Mouse (Mus musculus) thymus, postnatal 4 days (tissue): ENCODE data around the gene Slc9a3.

Source experiments
- DNase-seq: peaks from one replicate; pipeline ENCODE4 v3.0.0; 2021

The Slc9a3 gene

GRCm38 (mm10) chr13:74121141-74121602, at the start of gene Slc9a3:
Gene Slc9a3, plus strand, starts transcription at chr13:74121457.
- DNase-seq = peak; percentile 10

GRCm38 (mm10) chr13:74071714-74072113, 49.5 kb upstream of the Slc9a3 start:
- DNase-seq = no peak

GRCm38 (mm10) chr13:74073369-74073768, 47.9 kb upstream of the Slc9a3 start:
- DNase-seq = no peak

DNA sequence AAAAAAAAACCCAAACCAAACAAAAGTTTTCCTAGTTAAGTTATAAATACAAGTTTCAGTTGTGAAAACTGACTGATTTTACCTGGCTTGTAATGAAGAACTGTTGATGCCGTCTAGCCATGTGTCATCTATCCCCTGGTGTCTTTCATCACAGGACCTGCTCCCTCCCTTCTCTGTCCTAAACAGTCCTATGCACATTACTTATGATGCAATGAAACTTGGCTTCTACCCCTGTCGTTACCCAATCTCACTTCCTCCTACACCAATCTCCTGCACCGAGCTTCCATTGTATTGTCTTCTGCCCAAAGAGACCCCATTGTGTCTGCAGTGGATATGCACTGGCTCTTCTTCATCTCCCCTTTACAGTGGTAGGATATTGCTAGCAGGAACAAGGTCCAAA, 31.0 kb upstream of the Slc9a3 start:
- DNase-seq = no peak

DNA sequence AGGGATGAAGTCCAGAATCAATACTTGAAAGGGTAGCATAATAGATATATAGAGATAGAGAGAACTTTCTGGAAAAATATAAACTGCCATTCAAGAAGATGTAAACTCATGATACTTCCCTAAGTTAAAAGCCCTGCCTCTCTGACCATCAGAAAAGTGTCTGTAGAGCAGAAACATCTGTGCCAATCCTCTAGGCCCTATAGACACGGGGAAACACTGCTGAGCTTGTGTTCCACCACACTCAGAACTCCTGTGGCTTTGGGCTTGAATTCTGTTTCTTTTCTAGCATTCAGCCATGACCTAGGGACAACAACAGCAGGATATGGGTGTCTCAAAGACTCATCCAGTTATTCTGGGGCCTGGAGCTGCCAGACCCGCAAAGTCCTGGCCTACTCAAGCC, 25.3 kb upstream of the Slc9a3 start:
- no peak for DNase-seq

- DNase-seq = peak; percentile 78
Measured at GRCm38 (mm10) chr13:74096715-74097363, 24.4 kb upstream of the Slc9a3 start.

- no peak for DNase-seq
Measured at GRCm38 (mm10) chr13:74098913-74099312, 22.3 kb upstream of the Slc9a3 start.

- DNase-seq = no peak
Measured at GRCm38 (mm10) chr13:74102108-74102830, 19.0 kb upstream of the Slc9a3 start.

DNA sequence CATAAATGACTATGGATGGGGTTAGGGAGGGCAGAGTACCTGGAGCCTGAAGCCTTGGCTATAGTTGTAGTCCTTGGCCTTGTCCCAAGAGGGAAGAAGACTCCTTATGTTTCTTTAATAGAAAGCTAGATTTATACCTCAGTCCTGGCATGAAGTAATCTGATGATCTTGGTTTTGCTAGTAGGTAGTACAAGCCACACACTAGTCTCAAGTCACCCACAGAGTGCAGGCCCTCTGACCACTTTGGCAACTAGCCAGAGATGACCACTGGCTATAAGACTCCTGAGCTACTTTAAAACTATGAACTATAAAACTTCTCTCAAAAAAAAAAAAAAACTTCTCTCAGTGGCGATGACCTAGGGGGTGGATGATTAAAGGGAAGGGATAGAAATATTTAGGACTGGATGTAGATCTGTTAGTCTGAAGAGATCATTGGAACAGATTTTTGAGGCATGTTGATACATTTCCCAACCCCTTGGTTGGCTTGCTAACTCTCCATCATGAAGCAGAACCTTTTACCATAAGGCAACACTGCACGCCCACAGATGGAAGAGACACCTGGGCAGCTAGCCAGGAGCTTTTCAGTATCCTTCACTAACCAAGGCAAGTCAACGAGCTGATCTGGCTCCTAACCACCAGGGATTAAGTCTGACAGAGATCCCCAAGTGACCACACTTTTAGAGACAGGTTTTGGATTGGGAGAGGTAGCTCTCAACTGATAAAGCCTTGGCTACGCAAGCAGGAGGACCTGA, 18.2 kb upstream of the Slc9a3 start:
- DNase-seq = no peak

DNA sequence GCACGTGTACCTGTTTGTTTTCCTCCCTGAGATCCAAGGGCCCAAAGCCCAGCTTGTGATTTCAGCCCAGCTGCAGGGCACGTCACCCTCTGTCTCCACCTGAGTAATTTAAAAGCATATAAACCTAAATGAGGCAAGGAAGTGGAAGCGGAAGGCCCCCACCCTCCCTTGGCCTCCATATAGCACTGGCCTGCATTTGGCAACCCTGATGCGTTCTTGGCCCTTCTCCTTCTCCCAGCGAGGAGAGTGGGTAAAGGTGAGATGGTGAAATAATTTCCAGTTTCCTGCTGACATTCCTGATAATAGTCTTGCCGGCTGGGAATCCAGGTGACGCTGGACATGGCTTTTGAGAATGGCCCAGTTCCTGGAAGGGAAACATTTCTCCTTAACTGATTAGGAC, 16.8 kb upstream of the Slc9a3 start:
- DNase-seq = no peak

- no peak for DNase-seq
Measured at GRCm38 (mm10) chr13:74107410-74107809, 13.8 kb upstream of the Slc9a3 start.

GRCm38 (mm10) chr13:74112593-74112992, 8.7 kb upstream of the Slc9a3 start:
- DNase-seq = no peak

DNA sequence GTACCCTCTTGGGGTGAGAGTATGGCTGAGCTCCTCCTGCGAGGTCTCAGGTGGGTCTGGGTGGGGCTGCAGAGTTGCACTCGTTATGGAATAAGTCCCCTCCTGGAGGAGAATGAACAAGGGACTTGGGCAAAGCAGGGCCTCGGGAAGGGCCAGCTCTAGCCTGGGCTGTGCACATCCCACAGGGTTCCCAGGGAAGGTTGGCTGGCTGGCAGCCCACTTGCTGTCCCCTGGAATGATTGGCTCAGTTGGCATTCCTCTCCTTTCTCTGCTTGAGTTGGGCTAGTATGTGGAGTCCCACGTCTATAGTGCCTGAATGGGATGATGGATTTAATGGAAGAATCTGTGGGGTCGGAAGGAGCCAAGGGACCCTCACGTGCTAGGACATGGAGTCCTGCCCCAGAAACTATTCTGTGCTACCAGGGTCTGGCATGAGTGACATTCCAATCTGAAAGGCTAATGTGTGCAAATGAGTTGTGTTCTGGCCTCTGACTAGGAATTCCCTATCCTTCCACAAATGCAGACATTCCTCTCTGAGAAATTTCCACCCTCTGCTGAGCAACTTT, 7.5 kb upstream of the Slc9a3 start:
- no peak for DNase-seq

DNA sequence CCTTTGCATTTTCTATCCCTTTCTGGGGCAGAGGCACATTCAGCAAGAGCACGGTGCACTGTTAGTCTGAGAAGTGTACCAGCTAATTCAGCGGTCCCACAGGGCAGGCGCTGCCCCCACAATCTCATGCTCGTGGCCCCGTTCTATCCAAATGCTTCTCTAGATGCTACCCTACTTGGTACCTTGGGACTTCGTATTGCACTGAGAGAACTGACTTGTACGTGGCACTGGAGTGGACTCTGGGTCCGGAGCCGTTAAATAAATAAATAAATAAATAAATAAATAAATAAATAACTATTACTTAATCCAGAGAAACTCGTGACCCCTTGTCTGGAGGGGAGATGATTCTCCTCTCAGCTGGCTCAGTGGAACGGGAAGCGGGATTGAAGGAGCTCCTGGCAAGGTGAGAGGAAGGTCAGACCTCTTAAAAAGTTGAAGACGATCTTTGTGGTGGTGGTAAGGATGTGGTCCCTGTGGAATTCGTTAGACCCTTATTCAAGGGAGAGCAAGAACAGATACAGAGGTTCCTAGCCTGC, 606 bp downstream of the Slc9a3 start:
- no peak for DNase-seq

DNA sequence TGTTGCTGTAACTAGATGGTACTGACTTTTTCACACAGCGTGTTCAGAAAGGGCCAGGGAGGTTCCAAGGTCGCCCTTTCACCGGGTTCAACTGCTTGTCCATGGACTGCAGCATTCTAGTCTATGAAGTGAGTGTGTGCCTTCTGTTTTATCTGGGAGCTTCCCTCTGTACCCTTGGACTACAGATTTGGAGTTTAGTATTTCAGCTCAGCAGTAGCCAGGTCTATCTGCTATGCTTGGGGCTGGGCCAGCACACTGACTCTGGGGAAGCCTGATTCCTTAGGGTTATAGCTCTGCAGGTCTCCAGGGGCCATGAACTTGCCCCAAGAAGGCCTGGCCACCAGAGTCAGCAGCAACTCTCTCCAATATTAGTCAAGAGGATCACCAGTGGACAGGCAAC, 1.4 kb downstream of the Slc9a3 start:
- no peak for DNase-seq

DNA sequence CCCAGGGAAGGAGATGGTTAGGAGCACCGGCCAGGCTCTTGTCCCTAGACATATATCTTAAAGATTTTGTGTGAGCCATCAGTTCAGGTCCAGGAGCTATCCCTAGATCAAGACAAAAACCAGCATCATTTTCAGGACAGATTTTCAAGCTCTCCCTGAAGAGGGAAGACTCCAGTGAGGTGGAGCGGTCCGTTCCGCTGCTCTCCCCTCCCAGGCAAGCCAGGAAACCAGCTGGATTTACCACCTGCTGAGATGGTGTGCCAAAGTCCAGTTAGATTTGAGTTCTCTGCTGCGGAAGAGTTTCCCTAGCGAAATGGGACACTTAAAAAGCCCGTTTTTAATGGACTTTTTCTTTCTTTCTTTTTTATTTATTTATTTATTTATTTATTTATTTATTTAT, 6.3 kb downstream of the Slc9a3 start:
- DNase-seq = no peak

DNA sequence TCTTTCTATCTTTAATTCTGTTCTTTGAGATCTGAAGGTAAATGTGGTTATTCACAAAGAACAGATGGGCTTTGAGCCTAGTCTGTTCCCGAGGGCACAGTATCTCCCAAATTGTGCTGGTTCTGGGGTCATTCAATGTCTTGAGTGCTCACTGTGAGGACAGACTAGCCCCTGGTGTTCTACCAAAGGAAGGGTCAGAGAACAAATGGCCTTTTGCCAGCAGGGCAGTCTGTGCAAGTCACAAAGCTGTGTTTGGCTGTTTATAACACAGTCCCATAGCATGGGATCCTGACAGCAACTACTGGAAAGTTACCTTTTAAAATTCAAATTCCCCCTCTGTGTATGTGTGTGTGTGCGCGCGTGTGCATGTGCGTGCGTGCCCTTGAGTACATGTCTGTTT, 8.7 kb downstream of the Slc9a3 start:
- DNase-seq = no peak

DNA sequence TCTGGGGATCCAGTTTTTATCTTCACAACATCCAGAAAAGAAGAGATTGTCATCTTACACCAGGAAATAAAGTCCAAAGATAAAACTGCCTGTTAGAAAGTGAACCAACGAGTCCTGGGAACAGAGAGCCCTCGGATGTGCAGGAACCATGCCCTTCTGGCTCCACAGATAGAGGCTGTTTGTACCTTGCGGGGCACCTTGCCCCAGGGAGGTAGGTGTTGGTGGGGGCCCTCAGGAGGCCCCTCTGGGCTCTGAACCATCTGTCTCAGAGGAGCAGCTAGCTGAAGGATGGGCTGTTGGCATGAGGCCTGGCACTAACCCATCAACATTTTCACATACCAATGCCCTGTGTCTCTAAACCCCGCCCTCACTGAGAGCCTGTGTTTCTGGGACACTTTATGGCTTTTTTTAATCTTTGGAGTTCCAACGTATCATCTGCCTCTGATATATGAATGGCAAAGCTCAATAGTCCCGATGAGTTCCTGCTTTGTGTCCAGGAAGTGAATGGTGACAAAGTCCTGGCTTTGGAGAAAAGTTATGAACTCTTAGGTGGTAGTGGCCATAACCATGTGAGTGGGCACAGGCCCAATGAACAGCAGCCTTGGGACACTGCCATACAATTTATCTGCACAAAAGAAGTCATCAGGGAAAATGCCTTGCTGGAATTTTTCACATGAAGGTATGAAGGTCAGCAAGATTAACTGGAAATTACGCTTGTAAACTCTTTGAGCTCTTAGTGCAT, 17.8 kb downstream of the Slc9a3 start:
- no peak for DNase-seq

DNA sequence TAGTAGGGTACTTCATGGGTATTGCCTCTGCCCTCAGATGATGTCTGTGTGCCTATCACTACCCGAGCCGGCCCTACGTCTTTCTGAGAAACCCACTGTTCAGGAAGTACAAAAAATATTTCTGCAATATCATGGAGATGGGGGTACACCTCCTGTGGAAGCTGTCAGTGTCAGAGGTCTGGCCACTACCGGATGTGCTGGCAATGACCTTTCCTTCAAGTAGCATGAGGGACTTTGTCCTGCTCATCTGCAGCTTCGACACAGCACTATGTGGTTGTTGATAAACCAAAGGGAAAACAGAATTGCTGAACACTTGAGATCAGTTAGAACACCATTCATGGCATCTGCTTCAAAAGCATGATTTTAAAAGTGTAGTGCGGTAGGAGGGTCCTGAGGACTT, 19.5 kb downstream of the Slc9a3 start:
- no peak for DNase-seq

GRCm38 (mm10) chr13:74143282-74143681, 22.0 kb downstream of the Slc9a3 start:
- no peak for DNase-seq

- no peak for DNase-seq
Measured at GRCm38 (mm10) chr13:74144120-74144884, 23.0 kb downstream of the Slc9a3 start.
